Mouse (Mus musculus) liver, adult 2 months (tissue): ENCODE results near the gene Med29. TPM values are rescaled to one million over a fixed set of nuclear protein-coding genes. Genes with fewer than 3 reads are reported as not detected.
A peak's percentile ranks its signal among the peaks of the same experiment; 100 is the strongest.

Experiments used
- DNase-seq: peaks from one replicate; pipeline ENCODE4 v3.0.0-alpha.2; 2011; ENCODE audit warnings: low read depth, low spot score; ENCODE audit errors: extremely low read depth
- H3K27ac ChIP-seq: fragments of 200-500 bp; replicated peaks from 2 replicates; pipeline ENCODE4 v1.5.1; 2012; ENCODE audit warnings: low read depth, mild to moderate bottlenecking, control low read depth, inconsistent platforms, low read length; ENCODE audit not compliant: insufficient read depth
- H3K27me3 ChIP-seq: fragments of 200-500 bp; 2 replicates; pipeline ENCODE4 v1.6.1; 2012; ENCODE audit warnings: mild to moderate bottlenecking, moderate library complexity, low read length, inconsistent platforms; ENCODE audit not compliant: control insufficient read depth, insufficient read depth
- H3K36me3 ChIP-seq: fragments of 200-500 bp; 2 replicates; pipeline ENCODE4 v1.6.1; 2012; ENCODE audit warnings: low read length, inconsistent platforms; ENCODE audit not compliant: control insufficient read depth, insufficient read depth
- H3K4me1 ChIP-seq: fragments of 200-500 bp; 2 replicates; pipeline ENCODE4 v1.6.1; 2011; ENCODE audit warnings: low read length; ENCODE audit not compliant: control insufficient read depth, insufficient read depth
- H3K4me3 ChIP-seq: fragments of 200-500 bp; 2 replicates; pipeline ENCODE4 v1.5.1; 2011; ENCODE audit warnings: low read depth, mild to moderate bottlenecking, control low read depth, low read length, moderate library complexity; ENCODE audit not compliant: insufficient read depth
- H3K79me2 ChIP-seq: fragments of 200-500 bp; 2 replicates; pipeline ENCODE4 v1.6.1; 2012; ENCODE audit warnings: inconsistent platforms, mild to moderate bottlenecking, low read length, moderate library complexity; ENCODE audit not compliant: control insufficient read depth, insufficient read depth
- H3K9ac ChIP-seq: fragments of 200-500 bp; 2 replicates; pipeline ENCODE4 v1.6.1; 2012; ENCODE audit warnings: low read depth, mild to moderate bottlenecking, control low read depth, inconsistent platforms, low read length
- CTCF ChIP-seq: fragments of 200-500 bp; IDR thresholded peaks from 2 replicates; pipeline ENCODE4 v1.5.1; 2011; ENCODE audit warnings: low read depth, low read length, control low read depth
- POLR2A ChIP-seq: fragments of 200-500 bp; IDR thresholded peaks from 2 replicates; pipeline ENCODE4 v1.6.1; 2011; ENCODE audit warnings: low read length, control low read depth; ENCODE audit not compliant: insufficient read depth; ENCODE audit errors: extremely low read depth
- WGBS: fragments of 180-500 bp; shearing (Covaris S2); methylation state at CpG from one replicate; pipeline ENCODE4 v1.1.7; 2018; 5-methylcytosine and 5-hydroxymethylcytosine counted together
- polyA plus RNA-seq: library from polyadenylated mRNA; depleted of rRNA; stranded (reverse); fragments of >200 nt; gene quantifications from 2 replicates; pipeline ENCODE4 v1.2.3, GENCODE M21; 2012
- total RNA-seq: library from RNA; depleted of rRNA; stranded (reverse); fragments of >200 nt; gene quantifications from 2 replicates; pipeline ENCODE4 v1.2.3, GENCODE M21; 2014

Med29 gene
- total and polyA plus RNA-seq, 2 experiments: 13.4 to 49.2 TPM

- H3K4me3 ChIP-seq: peak within 1 kb of the TSS; percentile 68
- WGBS: 5% methylated on average over 16 of the region's 16 CpGs
- H3K36me3 ChIP-seq: no peaks in the 10 kb centered on the region; the same call in 1 of the 2 replicates
- peaks cover 8% of the 10 kb centered on the region for H3K79me2 ChIP-seq
- H3K9ac ChIP-seq: peak within 1 kb of the TSS; percentile 66
- peak within 1 kb of the TSS; percentile 53 for H3K27ac ChIP-seq
- no peak for TF ChIP-seq POLR2A
- peak; percentile 74 for TF ChIP-seq CTCF
- H3K4me1 ChIP-seq: peaks cover 4% of the 10 kb centered on the region; the same call in 1 of the 2 replicates
- no peaks in the 10 kb centered on the region for H3K27me3 ChIP-seq
- peak; percentile 81 for DNase-seq
Measured at GRCm38 (mm10) chr7:28436932-28437570, 44.5 kb upstream of the Med29 start, which contains the start of gene Gmfg. Gmfg (plus strand) TSS chr7:28437447.

GRCm38 (mm10) chr7:28436271-28436904, 43.9 kb upstream of the Med29 start:
- no peaks in the 10 kb centered on the region; the same call in 1 of the 2 replicates for H3K36me3 ChIP-seq
- H3K9ac ChIP-seq: peak overlapping the region; percentile 88
- WGBS: under 1% methylated on average over 64 of the region's 64 CpGs
- DNase-seq: peak; percentile 96
- H3K4me1 ChIP-seq: peaks cover 4% of the 10 kb centered on the region; the same call in 1 of the 2 replicates
- TF ChIP-seq POLR2A (0 out of 2 replicates have a peak, but pooled peaks have one; percentile 48), CTCF (peak; percentile 76)
- peak overlapping the region; percentile 53 for H3K27ac ChIP-seq
- H3K79me2 ChIP-seq: peaks cover 8% of the 10 kb centered on the region
- H3K4me3 ChIP-seq: peak overlapping the region; percentile 68
- no peaks in the 10 kb centered on the region for H3K27me3 ChIP-seq

GRCm38 (mm10) chr7:28435660-28436259, 43.3 kb upstream of the Med29 start:
- Histone ChIP-seq H3K27ac (no peak overlapping the region), H3K4me1 (peaks cover 4% of the 10 kb centered on the region; the same call in 1 of the 2 replicates)
- WGBS: 5% methylated on average over 49 of the region's 70 CpGs

GRCm38 (mm10) chr7:28432252-28432651, 39.7 kb upstream of the Med29 start:
- no peak for DNase-seq
- Histone ChIP-seq H3K4me1 (peaks cover 4% of the 10 kb centered on the region; the same call in 1 of the 2 replicates), H3K4me3 (no peak overlapping the region), H3K79me2 (peaks cover 14% of the 10 kb centered on the region), H3K27me3 (no peaks in the 10 kb centered on the region), H3K36me3 (peaks cover 3% of the 10 kb centered on the region), H3K27ac (no peak overlapping the region), H3K9ac (no peak overlapping the region)
- 86% methylated on average over 2 of the region's 2 CpGs for WGBS
- TF ChIP-seq POLR2A (no peak), CTCF (no peak)

More at GRCm38 (mm10) chr7:28435660-28436259, 43.3 kb upstream of the Med29 start:
- peak overlapping the region; percentile 88 for H3K9ac ChIP-seq
- TF ChIP-seq POLR2A: no peak
- TF ChIP-seq CTCF: no peak
- H3K27me3 ChIP-seq: no peaks in the 10 kb centered on the region
- H3K79me2 ChIP-seq: peaks cover 8% of the 10 kb centered on the region
- DNase-seq: no peak
- H3K36me3 ChIP-seq: no peaks in the 10 kb centered on the region; the same call in 1 of the 2 replicates
- H3K4me3 ChIP-seq: peak overlapping the region; percentile 67

GRCm38 (mm10) chr7:28430512-28430911, 38.0 kb upstream of the Med29 start:
- TF ChIP-seq CTCF: no peak
- no peak for TF ChIP-seq POLR2A
- no peak overlapping the region for H3K4me3 ChIP-seq
- peaks cover 14% of the 10 kb centered on the region for H3K79me2 ChIP-seq
- H3K27me3 ChIP-seq: no peaks in the 10 kb centered on the region
- no peak for DNase-seq
- H3K9ac ChIP-seq: no peak overlapping the region
- 68% methylated on average over 1 of the region's 1 CpGs for WGBS
- peaks cover 3% of the 10 kb centered on the region for H3K36me3 ChIP-seq
- peaks cover 4% of the 10 kb centered on the region; the same call in 1 of the 2 replicates for H3K4me1 ChIP-seq
- H3K27ac ChIP-seq: no peak overlapping the region
